Mouse (Mus musculus): ENCODE data around the gene Prkg1. TPM values are rescaled to one million over a fixed set of nuclear protein-coding genes. Genes with fewer than 3 reads are reported as not detected.

The Prkg1 gene
- total RNA-seq, 1 experiment from 2014 or later, result 21.6 TPM

DNA sequence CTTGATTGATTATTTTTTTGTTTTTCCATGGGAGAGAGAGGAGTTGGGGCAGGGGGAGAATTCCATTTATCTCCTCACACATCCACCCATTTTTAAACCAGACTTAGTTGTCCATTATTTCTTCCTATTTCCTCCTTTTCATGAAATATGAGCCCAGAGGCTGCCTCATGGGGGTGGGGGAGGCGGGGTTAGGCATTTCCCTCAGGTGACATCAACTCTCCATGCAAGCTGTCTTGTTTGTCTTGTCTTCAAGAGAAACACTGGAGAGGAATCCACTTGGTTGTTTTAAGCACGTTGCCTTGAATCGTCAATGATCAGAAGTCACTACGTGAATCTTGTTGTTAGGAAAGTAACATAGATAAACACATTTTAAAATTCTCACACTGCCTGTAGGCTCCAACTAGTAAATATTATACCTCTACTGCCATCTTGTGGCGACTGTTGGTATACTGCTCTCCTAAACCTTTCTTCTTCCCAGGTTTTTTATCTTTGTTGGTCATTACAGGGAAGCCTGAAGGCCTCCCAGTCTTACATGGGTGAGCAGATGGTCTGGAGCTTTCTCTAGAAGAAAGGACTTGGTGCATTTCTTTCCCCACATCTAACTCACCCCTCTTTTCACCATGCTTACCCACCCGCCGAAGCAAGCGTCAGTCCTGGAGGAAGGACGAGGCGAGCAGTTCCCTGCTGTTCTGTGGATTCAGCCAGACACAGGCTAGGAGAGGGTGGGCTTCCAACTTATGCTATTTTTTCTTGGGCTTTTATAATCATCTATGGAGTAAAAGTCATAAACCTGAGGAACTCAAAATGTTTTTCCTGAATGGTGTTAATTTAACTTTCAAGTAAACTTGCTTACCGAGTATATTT is 8.7 kb downstream of the Prkg1 start:
- peak; percentile 45 to 69; a peak in 3 of 4 replicates for ATAC-seq (replicated peaks in 1 of 2; ENCODE audit: insufficient read depth in 1 of 2, low FRiP score in 2 of 2, low TSS enrichment in 1 of 2, low read depth in 1 of 2, poor library complexity in 2 of 2, severe bottlenecking in 2 of 2)

DNA sequence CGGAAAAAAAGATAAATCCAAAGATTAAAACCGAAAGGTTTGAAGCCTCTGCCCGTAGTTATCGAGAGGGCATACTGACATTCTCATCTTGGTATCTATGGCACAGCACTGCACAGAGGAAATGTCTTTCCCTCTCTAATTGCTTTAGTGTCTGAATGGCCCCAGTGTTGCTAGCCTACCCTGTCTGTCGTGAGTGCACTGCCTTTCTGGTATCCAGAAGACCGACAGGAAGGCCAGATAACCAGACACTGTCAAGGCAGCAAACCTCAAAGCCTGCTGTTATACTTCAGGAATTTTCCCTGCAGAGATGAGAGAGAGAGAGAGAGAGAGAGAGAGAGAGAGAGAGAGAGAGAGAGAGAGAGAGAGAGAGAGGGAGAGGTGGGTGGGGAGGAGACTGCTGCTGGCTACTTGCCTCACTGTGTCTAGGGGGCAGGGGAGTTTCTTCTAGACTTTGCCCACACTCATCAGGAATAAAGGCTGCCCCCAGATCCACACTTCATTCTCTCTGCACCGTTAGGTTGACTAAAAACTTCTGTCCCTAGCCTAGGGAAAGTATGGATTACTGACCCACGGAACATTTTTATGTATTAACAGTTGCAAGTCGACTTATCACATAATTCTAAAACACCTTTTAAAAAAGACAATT is 10.1 kb downstream of the Prkg1 start:
- no peak for ATAC-seq (replicated peaks in 1 of 2; ENCODE audit: insufficient read depth in 1 of 2, low FRiP score in 2 of 2, low TSS enrichment in 1 of 2, low read depth in 1 of 2, poor library complexity in 2 of 2, severe bottlenecking in 2 of 2)

- ATAC-seq (replicated peaks in 1 of 2; ENCODE audit: insufficient read depth in 1 of 2, low FRiP score in 2 of 2, low TSS enrichment in 1 of 2, low read depth in 1 of 2, poor library complexity in 2 of 2, severe bottlenecking in 2 of 2), result no peak
Observed at GRCm38 (mm10) chr19:31750976-31751676, 13.7 kb downstream of the Prkg1 start.

DNA sequence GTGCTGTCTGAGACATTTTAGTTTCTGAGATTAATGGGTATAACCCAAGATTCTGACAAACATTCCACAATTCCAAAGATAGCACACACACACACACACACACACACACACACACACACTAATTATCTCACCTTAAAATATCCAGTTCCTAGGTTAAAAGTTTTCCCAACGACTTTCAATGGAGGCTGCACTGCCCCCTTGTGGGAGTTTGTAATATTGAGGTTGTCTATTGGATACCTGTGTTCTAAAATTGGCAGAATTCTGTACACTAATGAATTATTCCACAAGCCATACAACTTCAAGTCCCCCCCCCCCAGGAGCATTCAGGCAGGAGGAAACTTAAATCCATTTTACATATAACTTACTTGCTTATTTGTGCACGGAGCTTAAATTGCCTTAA is 18.2 kb downstream of the Prkg1 start:
- no peak for ATAC-seq (replicated peaks in 1 of 2; ENCODE audit: insufficient read depth in 1 of 2, low FRiP score in 2 of 2, low TSS enrichment in 1 of 2, low read depth in 1 of 2, poor library complexity in 2 of 2, severe bottlenecking in 2 of 2)

GRCm38 (mm10) chr19:31743241-31744045 is 21.4 kb downstream of the Prkg1 start:
- ATAC-seq (replicated peaks in 1 of 2; ENCODE audit: insufficient read depth in 1 of 2, low FRiP score in 2 of 2, low TSS enrichment in 1 of 2, low read depth in 1 of 2, poor library complexity in 2 of 2, severe bottlenecking in 2 of 2), result no peak

GRCm38 (mm10) chr19:31714900-31715299 is 49.9 kb downstream of the Prkg1 start:
- no peak for ATAC-seq (replicated peaks in 1 of 2; ENCODE audit: insufficient read depth in 1 of 2, low FRiP score in 2 of 2, low TSS enrichment in 1 of 2, low read depth in 1 of 2, poor library complexity in 2 of 2, severe bottlenecking in 2 of 2)

GRCm38 (mm10) chr19:31714418-31714817 is 50.4 kb downstream of the Prkg1 start:
- ATAC-seq (replicated peaks in 1 of 2; ENCODE audit: insufficient read depth in 1 of 2, low FRiP score in 2 of 2, low TSS enrichment in 1 of 2, low read depth in 1 of 2, poor library complexity in 2 of 2, severe bottlenecking in 2 of 2), result no peak

- ATAC-seq (replicated peaks in 1 of 2; ENCODE audit: insufficient read depth in 1 of 2, low FRiP score in 2 of 2, low TSS enrichment in 1 of 2, low read depth in 1 of 2, poor library complexity in 2 of 2, severe bottlenecking in 2 of 2), result no peak
Observed at GRCm38 (mm10) chr19:31713321-31713720, 51.5 kb downstream of the Prkg1 start.

DNA sequence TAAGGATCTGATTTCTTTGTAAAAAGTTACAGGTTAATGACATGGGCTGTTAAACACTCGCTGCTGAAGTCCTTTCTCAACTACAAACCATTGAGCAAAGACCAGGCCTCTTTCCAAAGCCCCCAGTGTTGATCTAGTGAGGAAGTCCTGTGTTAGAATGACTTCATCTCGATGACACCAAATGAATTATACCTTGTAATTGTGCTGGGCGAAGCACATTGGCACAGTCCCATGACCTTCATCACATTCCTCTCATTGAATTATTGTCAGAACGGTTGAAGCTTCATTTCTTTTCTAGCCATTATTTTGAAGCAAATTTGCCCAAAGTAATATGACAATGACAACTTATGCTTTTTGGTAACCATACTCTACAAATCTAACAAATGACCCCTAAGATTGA is 54.5 kb downstream of the Prkg1 start:
- ATAC-seq (replicated peaks in 1 of 2; ENCODE audit: insufficient read depth in 1 of 2, low FRiP score in 2 of 2, low TSS enrichment in 1 of 2, low read depth in 1 of 2, poor library complexity in 2 of 2, severe bottlenecking in 2 of 2), result no peak

DNA sequence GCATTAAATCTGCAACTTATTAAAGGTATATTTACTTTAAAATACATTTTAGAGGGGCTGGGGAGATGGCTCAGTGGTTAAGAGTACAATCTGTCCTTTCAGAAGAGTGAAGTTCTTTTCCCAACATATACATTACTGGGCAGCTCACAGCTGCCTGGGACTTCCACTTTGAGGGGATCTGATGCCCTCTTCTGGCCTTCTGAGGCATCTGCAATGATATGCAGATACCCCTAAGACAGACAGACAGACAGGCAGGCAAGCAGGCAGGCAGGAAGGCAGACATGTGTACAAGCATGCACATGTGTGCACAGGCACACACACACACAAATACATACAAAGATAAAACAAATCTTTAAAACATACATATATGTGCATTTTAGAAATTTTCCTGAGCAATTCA is 60.8 kb downstream of the Prkg1 start:
- ATAC-seq (replicated peaks in 1 of 2; ENCODE audit: insufficient read depth in 1 of 2, low FRiP score in 2 of 2, low TSS enrichment in 1 of 2, low read depth in 1 of 2, poor library complexity in 2 of 2, severe bottlenecking in 2 of 2), result no peak

GRCm38 (mm10) chr19:31698916-31699315 is 65.9 kb downstream of the Prkg1 start:
- ATAC-seq (replicated peaks in 1 of 2; ENCODE audit: insufficient read depth in 1 of 2, low FRiP score in 2 of 2, low TSS enrichment in 1 of 2, low read depth in 1 of 2, poor library complexity in 2 of 2, severe bottlenecking in 2 of 2), result no peak

DNA sequence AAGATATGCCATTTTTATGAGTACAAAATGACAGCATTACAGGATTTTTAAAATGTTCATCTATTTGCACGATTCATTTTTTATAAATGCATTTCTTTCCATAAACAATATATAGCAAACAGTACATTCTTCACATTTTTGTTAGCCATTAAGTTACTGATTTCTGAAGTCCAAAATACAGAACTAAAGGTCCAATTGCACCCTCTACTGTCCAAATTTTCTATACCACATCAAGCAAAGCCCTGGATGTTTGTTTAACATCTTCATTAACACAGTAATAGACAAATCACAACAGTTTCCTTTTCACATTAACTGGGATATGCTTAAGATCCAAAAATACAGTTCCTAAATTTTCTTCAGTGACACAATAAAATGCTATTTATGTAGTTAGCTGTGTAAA is 84.0 kb downstream of the Prkg1 start:
- ATAC-seq (replicated peaks in 1 of 2; ENCODE audit: insufficient read depth in 1 of 2, low FRiP score in 2 of 2, low TSS enrichment in 1 of 2, low read depth in 1 of 2, poor library complexity in 2 of 2, severe bottlenecking in 2 of 2), result no peak

GRCm38 (mm10) chr19:31678324-31678723 is 86.5 kb downstream of the Prkg1 start:
- ATAC-seq (replicated peaks in 1 of 2; ENCODE audit: insufficient read depth in 1 of 2, low FRiP score in 2 of 2, low TSS enrichment in 1 of 2, low read depth in 1 of 2, poor library complexity in 2 of 2, severe bottlenecking in 2 of 2), result peak in 1 of 2 experiments; percentile 53; a peak in 1 of 4 replicates

DNA sequence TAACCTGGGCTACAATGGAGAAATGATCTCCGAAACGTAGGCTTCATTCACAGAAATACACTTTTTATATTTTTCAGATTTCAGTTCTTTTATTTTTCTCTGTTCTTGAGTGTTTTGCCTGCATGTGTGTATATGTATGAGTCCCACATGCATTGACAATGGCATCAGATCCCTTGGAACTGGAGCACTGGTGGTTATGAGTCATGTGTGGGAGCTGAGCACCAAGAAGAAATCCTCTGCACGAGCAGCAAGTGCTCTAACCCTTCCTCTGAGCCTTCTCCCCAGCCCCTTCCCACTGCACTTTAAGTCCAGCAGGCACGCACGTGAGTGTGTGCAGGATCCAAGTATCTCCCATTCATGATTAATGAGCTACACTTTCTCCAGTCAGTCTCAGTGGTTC is 93.1 kb downstream of the Prkg1 start:
- ATAC-seq (replicated peaks in 1 of 2; ENCODE audit: insufficient read depth in 1 of 2, low FRiP score in 2 of 2, low TSS enrichment in 1 of 2, low read depth in 1 of 2, poor library complexity in 2 of 2, severe bottlenecking in 2 of 2), result no peak

GRCm38 (mm10) chr19:31665007-31665406 is 99.8 kb downstream of the Prkg1 start:
- ATAC-seq (replicated peaks in 1 of 2; ENCODE audit: insufficient read depth in 1 of 2, low FRiP score in 2 of 2, low TSS enrichment in 1 of 2, low read depth in 1 of 2, poor library complexity in 2 of 2, severe bottlenecking in 2 of 2), result no peak

- peak; percentile 87 to 95 for ATAC-seq (replicated peaks in 1 of 2; ENCODE audit: insufficient read depth in 1 of 2, low FRiP score in 2 of 2, low TSS enrichment in 1 of 2, low read depth in 1 of 2, poor library complexity in 2 of 2, severe bottlenecking in 2 of 2)
Observed at GRCm38 (mm10) chr19:31664159-31664991, 100.5 kb downstream of the Prkg1 start.
